Mouse (Mus musculus) liver, postnatal 0 days (tissue): ENCODE results near the gene Slc30a10. TPM values are rescaled to one million over a fixed set of nuclear protein-coding genes. Genes with fewer than 3 reads are reported as not detected.

Source experiments
- ATAC-seq: fragments of 200-750 bp; cut with Nextera tagmentation; 2 replicates; pipeline ENCODE4 v1.8.0; 2017; ENCODE audit warnings: mild to moderate bottlenecking, moderate library complexity
- DNase-seq: peaks from one replicate; pipeline ENCODE4 v3.0.0-alpha.2; 2016
- H3K27ac ChIP-seq: fragments of 300-500 bp; sonication (generic); 2 replicates; pipeline ENCODE4 v1.5.1; 2014; ENCODE audit warnings: antibody characterized with exemption, moderate library complexity, mild to moderate bottlenecking, low read depth
- H3K27me3 ChIP-seq: fragments of 300-500 bp; sonication (generic); 2 replicates; pipeline ENCODE4 v1.6.1; 2014; ENCODE audit warnings: low read length, control low read depth, mixed read lengths; ENCODE audit not compliant: insufficient read depth
- H3K36me3 ChIP-seq: fragments of 300-500 bp; sonication (generic); replicated peaks from 2 replicates; pipeline ENCODE4 v1.6.1; 2014; ENCODE audit warnings: mild to moderate bottlenecking, control low read depth, low read length, moderate library complexity, mixed read lengths; ENCODE audit not compliant: insufficient read depth
- H3K4me1 ChIP-seq: fragments of 300-500 bp; sonication (generic); 2 replicates; pipeline ENCODE4 v1.6.1; 2014; ENCODE audit warnings: antibody characterized with exemption, mild to moderate bottlenecking, control low read depth; ENCODE audit not compliant: insufficient read depth
- H3K4me2 ChIP-seq: fragments of 300-500 bp; sonication (generic); 2 replicates; pipeline ENCODE4 v1.6.1; 2014; ENCODE audit warnings: low read depth, mild to moderate bottlenecking, low read length, moderate library complexity, mixed read lengths
- H3K4me3 ChIP-seq: fragments of 300-500 bp; sonication (generic); 2 replicates; pipeline ENCODE4 v1.5.1; 2014; ENCODE audit warnings: low read depth, low read length
- H3K9ac ChIP-seq: fragments of 300-500 bp; sonication (generic); replicated peaks from 2 replicates; pipeline ENCODE4 v1.6.1; 2014; ENCODE audit warnings: mild to moderate bottlenecking, moderate library complexity
- H3K9me3 ChIP-seq: fragments of 300-500 bp; sonication (generic); 2 replicates; pipeline ENCODE4 v1.6.1; 2016; ENCODE audit warnings: mild to moderate bottlenecking, control low read depth, low read length, mixed read lengths
- CTCF ChIP-seq: sonication (generic); IDR thresholded peaks from 2 replicates; pipeline ENCODE4 v1.5.1; 2016; ENCODE audit warnings: antibody characterized with exemption, low read depth
- EP300 ChIP-seq: IDR thresholded peaks from 2 replicates; pipeline ENCODE4 v1.6.1; 2016; ENCODE audit warnings: antibody characterized with exemption, low read depth, mild to moderate bottlenecking
- WGBS: fragments of 180-500 bp; shearing (Covaris S2); extraction: QIAGEN DNeasy Blood & Tissue Kit; methylation state at CpG from one replicate; pipeline ENCODE4 v1.1.7; 2014; ENCODE audit not compliant: insufficient replicate concordance; 5-methylcytosine and 5-hydroxymethylcytosine counted together
- polyA plus RNA-seq: library from polyadenylated mRNA; unstranded; fragments of >200 nt; fragmentation: Nextera tagmentation; extraction: Ambion mirVana; gene quantifications from 2 replicates; pipeline ENCODE4 v1.2.1, GENCODE M21; 2015

The Slc30a10 gene
- polyA plus RNA-seq, 1 experiment from 2014 or later = 9.1 TPM

- no peak overlapping the region for H3K27ac ChIP-seq
- WGBS = 83% methylated on average over 5 of the region's 5 CpGs
- no peak overlapping the region for H3K4me2 ChIP-seq
- DNase-seq (no peak), ATAC-seq (peak; percentile 53; the same call in 1 of the 2 replicates)
- no peak overlapping the region for H3K4me3 ChIP-seq
- TF ChIP-seq CTCF (no peak), EP300 (no peak)
- no peaks in the 10 kb centered on the region for H3K27me3 ChIP-seq
- no peaks in the 10 kb centered on the region for H3K4me1 ChIP-seq
- no peaks in the 10 kb centered on the region for H3K9me3 ChIP-seq
- peaks cover 54% of the 10 kb centered on the region for H3K36me3 ChIP-seq
- no peak overlapping the region for H3K9ac ChIP-seq
Measured at GRCm38 (mm10) chr1:185426583-185426982, 28.1 kb upstream of the Slc30a10 start.

- no peak for TF ChIP-seq EP300
- TF ChIP-seq CTCF = no peak
- DNase-seq (no peak), ATAC-seq (no peak)
- Histone ChIP-seq H3K27me3 (no peaks in the 10 kb centered on the region), H3K4me2 (no peak overlapping the region), H3K36me3 (peaks cover 28% of the 10 kb centered on the region), H3K4me1 (peaks cover 2% of the 10 kb centered on the region; the same call in 1 of the 2 replicates), H3K4me3 (no peak overlapping the region), H3K9me3 (no peaks in the 10 kb centered on the region), H3K27ac (no peak overlapping the region), H3K9ac (no peak overlapping the region)
- WGBS = 95% methylated on average over 5 of the region's 5 CpGs
Measured at GRCm38 (mm10) chr1:185430488-185430887, 24.2 kb upstream of the Slc30a10 start.

GRCm38 (mm10) chr1:185431245-185431997 is 23.2 kb upstream of the Slc30a10 start:
- TF ChIP-seq CTCF (no peak), EP300 (no peak)

DNA sequence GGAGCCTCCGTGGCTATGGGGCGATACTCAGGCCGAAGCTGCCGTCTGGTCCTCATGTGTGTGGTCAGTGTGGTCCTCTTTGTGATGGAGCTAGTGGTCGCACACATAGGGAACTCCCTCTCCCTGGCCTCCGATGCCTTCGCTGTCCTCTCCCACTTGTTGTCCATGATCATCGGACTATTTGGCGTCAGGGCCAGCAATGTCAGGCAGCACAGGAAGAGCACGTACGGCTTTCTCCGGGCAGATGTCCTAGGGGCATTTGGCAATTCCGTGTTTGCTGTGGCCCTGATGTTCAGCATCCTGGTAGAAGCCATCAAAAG is 22.7 kb upstream of the Slc30a10 start:
- no peak overlapping the region for H3K27ac ChIP-seq
- DNase-seq = no peak
- peaks cover 24% of the 10 kb centered on the region for H3K36me3 ChIP-seq
- H3K9me3 ChIP-seq = no peaks in the 10 kb centered on the region
- no peak overlapping the region; the same call in 1 of the 2 replicates for H3K9ac ChIP-seq
- H3K4me2 ChIP-seq = no peak overlapping the region
- no peak overlapping the region for H3K4me3 ChIP-seq
- no peaks in the 10 kb centered on the region for H3K27me3 ChIP-seq
- 83% methylated on average over 13 of the region's 13 CpGs for WGBS
- TF ChIP-seq CTCF = no peak
- TF ChIP-seq EP300 = no peak
- H3K4me1 ChIP-seq = peaks cover 2% of the 10 kb centered on the region; the same call in 1 of the 2 replicates
- no peak for ATAC-seq

More at GRCm38 (mm10) chr1:185431245-185431997, 23.2 kb upstream of the Slc30a10 start:
- Histone ChIP-seq H3K9me3 (no peaks in the 10 kb centered on the region), H3K4me1 (peaks cover 2% of the 10 kb centered on the region; the same call in 1 of the 2 replicates), H3K27me3 (no peaks in the 10 kb centered on the region), H3K36me3 (peaks cover 26% of the 10 kb centered on the region), H3K27ac (no peak overlapping the region), H3K4me2 (no peak overlapping the region), H3K4me3 (no peak overlapping the region), H3K9ac (no peak overlapping the region)
- ATAC-seq (no peak), DNase-seq (no peak)
- 75% methylated on average over 6 of the region's 6 CpGs for WGBS

DNA sequence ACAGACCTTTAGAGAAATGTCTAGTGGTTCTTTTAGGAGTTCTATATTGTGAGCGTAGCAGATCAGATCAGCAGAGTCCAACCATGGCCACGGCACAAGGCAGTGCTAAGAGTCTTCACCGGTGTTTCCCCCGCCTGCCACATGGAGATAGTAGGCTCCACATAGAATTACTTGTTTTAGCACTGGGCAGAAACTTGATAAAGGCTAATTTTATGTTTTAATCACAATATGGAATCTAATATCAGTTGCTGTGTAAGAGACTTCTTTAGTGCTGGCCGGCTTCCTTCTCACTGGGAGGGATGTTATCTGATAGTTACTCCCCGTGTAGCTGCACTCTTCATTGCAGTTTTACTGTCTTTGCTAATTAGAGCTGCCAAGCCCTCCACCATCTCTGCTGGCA is 21.5 kb upstream of the Slc30a10 start:
- 55% methylated on average over 6 of the region's 6 CpGs for WGBS
- no peak overlapping the region for H3K27ac ChIP-seq
- H3K4me3 ChIP-seq = no peak overlapping the region
- peaks cover 2% of the 10 kb centered on the region; the same call in 1 of the 2 replicates for H3K4me1 ChIP-seq
- no peak overlapping the region for H3K4me2 ChIP-seq
- TF ChIP-seq CTCF (no peak), EP300 (0 out of 2 replicates have a peak, but pooled peaks have one; percentile 23)
- ATAC-seq (0 out of 2 replicates have a peak, but pooled peaks have one; percentile 29), DNase-seq (no peak)
- H3K9me3 ChIP-seq = no peaks in the 10 kb centered on the region
- peaks cover 13% of the 10 kb centered on the region for H3K36me3 ChIP-seq
- H3K9ac ChIP-seq = no peak overlapping the region
- no peaks in the 10 kb centered on the region for H3K27me3 ChIP-seq

DNA sequence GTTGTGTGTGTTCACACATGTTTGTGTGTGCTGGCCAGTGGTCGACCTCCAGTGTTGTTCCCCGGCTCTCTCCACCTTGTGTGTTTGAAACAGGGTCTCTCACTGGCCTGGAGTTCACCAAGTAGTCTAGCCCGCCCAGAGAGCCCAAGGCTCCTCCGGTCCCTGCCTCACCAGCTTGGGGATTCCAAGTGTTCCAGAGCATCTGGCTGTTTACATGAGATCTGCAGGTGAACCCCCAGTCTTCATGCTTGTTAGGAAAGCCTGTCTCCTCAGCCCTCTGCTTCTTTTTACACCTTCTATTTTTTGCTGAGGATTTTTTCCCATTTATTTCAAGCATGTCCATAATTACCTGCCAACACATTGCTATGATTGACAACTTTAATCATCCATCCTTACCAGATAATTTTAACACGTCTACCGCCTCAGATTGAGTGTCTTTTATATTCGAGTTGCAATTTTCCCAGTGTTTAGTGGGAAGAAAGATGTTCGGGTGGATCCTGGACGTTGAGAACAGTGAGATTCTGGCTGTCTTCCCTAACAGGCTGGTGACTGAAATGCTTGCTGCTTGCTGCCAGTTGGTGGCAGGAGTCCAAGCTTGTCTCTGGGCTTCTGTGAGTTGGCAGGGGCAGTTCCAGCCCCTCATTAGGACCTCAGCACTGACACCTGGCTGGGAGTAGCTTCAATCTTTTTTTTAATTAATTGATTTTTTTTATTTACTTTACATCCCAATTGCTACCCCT is 15.6 kb upstream of the Slc30a10 start:
- 66% methylated on average over 9 of the region's 9 CpGs for WGBS
- Histone ChIP-seq H3K36me3 (no peaks in the 10 kb centered on the region), H3K27ac (no peak overlapping the region), H3K9me3 (no peaks in the 10 kb centered on the region), H3K4me3 (no peak overlapping the region), H3K4me2 (no peak overlapping the region), H3K4me1 (no peaks in the 10 kb centered on the region), H3K27me3 (no peaks in the 10 kb centered on the region), H3K9ac (no peak overlapping the region)
- peak; percentile 31 for TF ChIP-seq CTCF
- TF ChIP-seq EP300 = no peak
- no peak for ATAC-seq
- no peak for DNase-seq
